Mouse (Mus musculus) forebrain, embryonic 11.5 days (tissue): ENCODE measurements around the gene Kcnk10. TPM values are rescaled to one million over a fixed set of nuclear protein-coding genes. Genes with fewer than 3 reads are reported as not detected.

Experiments used
- ATAC-seq: fragments of 200-750 bp; cut with Nextera tagmentation; replicated peaks from 2 replicates; pipeline ENCODE4 v1.8.0; 2017; ENCODE audit warnings: moderate TSS enrichment; ENCODE audit not compliant: low FRiP score
- DNase-seq: peaks from one replicate; pipeline ENCODE4 v3.0.0-alpha.2; 2017; ENCODE audit warnings: low spot score
- H3K27ac ChIP-seq: fragments of 300-500 bp; sonication (generic); 2 replicates; pipeline ENCODE4 v1.5.1; 2014; ENCODE audit warnings: low read depth, low read length
- H3K27me3 ChIP-seq: fragments of 300-500 bp; sonication (generic); 2 replicates; pipeline ENCODE4 v1.6.1; 2014; ENCODE audit warnings: mild to moderate bottlenecking, low read length, mixed read lengths; ENCODE audit not compliant: control insufficient read depth, insufficient read depth
- H3K36me3 ChIP-seq: fragments of 300-500 bp; sonication (generic); 2 replicates; pipeline ENCODE4 v1.6.1; 2014; ENCODE audit warnings: mild to moderate bottlenecking, low read length, moderate library complexity, mixed read lengths; ENCODE audit not compliant: control insufficient read depth, insufficient read depth
- H3K4me1 ChIP-seq: fragments of 300-500 bp; sonication (generic); replicated peaks from 2 replicates; pipeline ENCODE4 v1.6.1; 2014; ENCODE audit warnings: low read length, mixed read lengths; ENCODE audit not compliant: control insufficient read depth, insufficient read depth
- H3K4me2 ChIP-seq: fragments of 300-500 bp; sonication (generic); 2 replicates; pipeline ENCODE4 v1.6.1; 2014; ENCODE audit warnings: low read depth, mild to moderate bottlenecking, low read length, moderate library complexity, mixed read lengths; ENCODE audit not compliant: severe bottlenecking
- H3K4me3 ChIP-seq: fragments of 300-500 bp; sonication (generic); 2 replicates; pipeline ENCODE4 v1.5.1; 2014; ENCODE audit warnings: low read depth, low read length
- H3K9ac ChIP-seq: fragments of 300-500 bp; sonication (generic); 2 replicates; pipeline ENCODE4 v1.6.1; 2014; ENCODE audit warnings: low read length
- H3K9me3 ChIP-seq: fragments of 300-500 bp; sonication (generic); 2 replicates; pipeline ENCODE4 v1.6.1; 2016; ENCODE audit warnings: low read length, mixed read lengths; ENCODE audit not compliant: control insufficient read depth
- WGBS: fragments of 180-500 bp; shearing (Covaris S2); extraction: QIAGEN DNeasy Blood & Tissue Kit; methylation state at CpG from one replicate; pipeline ENCODE4 v1.1.7; 2014; 5-methylcytosine and 5-hydroxymethylcytosine counted together
- polyA plus RNA-seq: library from polyadenylated mRNA; unstranded; fragments of >200 nt; fragmentation: Nextera tagmentation; extraction: Ambion mirVana; gene quantifications from 2 replicates; pipeline ENCODE4 v1.2.1, GENCODE M21; 2014

Gene Kcnk10
- polyA plus RNA-seq, 1 experiment from 2014 or later, result 39.2 TPM

GRCm38 (mm10) chr12:98396586-98396985 is 181.5 kb downstream of the Kcnk10 start:
- Histone ChIP-seq H3K9me3 (no peaks in the 10 kb centered on the region), H3K36me3 (no peaks in the 10 kb centered on the region), H3K4me1 (no peaks in the 10 kb centered on the region), H3K9ac (no peak overlapping the region), H3K27me3 (no peaks in the 10 kb centered on the region), H3K4me2 (no peak overlapping the region), H3K4me3 (no peak overlapping the region), H3K27ac (no peak overlapping the region)
- 93% methylated on average over 4 of the region's 4 CpGs for WGBS
- DNase-seq (no peak), ATAC-seq (no peak)

DNA sequence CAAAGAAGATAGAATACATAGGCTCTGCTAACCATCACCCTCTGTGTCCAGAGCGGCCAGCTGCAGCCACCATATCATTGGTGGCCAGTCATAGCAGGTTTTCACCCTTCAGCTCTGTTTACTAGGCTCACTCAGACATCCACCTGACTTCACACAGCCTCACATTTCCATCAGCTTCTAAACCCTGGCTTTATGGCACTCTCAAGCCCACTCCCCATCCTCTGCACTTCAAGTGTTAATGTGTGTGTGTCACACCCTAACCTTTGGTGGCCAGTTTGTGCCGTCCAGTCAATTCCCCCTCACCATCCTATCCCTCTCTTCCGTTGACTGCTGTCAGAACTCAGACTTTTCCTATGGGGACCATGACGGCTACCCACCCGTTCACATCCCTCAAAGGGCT is 184.0 kb downstream of the Kcnk10 start:
- Histone ChIP-seq H3K9ac (no peak overlapping the region), H3K9me3 (no peaks in the 10 kb centered on the region), H3K4me3 (no peak overlapping the region), H3K4me2 (no peak overlapping the region), H3K27me3 (no peaks in the 10 kb centered on the region), H3K27ac (no peak overlapping the region), H3K4me1 (no peaks in the 10 kb centered on the region), H3K36me3 (no peaks in the 10 kb centered on the region)
- WGBS, result 91% methylated on average over 5 of the region's 5 CpGs
- DNase-seq (no peak), ATAC-seq (no peak)

- H3K9ac ChIP-seq, result no peak overlapping the region
These were observed 186.8 kb downstream of the Kcnk10 start for GRCm38 (mm10) chr12:98391347-98391746.

DNA sequence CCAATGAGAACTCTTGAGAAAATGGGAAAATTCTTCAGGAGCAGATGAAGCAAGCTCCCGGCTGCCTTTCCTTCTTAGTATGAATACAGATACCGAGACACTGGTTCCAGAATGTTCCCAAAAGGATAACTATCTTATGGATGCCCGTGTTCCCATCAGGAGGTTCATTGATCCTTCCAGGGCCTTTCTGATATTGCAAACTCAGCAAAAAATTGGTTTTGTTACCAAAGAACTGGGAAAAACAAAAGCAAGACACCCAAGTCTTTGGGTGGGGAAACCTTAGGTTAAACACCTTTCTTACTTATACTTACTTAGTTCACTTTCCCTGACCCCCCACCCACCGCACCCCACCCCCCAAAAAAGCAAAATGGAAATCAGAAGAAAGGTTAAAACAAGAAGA is 188.5 kb downstream of the Kcnk10 start:
- Histone ChIP-seq H3K4me3 (no peak overlapping the region), H3K27ac (no peak overlapping the region), H3K36me3 (no peaks in the 10 kb centered on the region), H3K9ac (no peak overlapping the region), H3K4me1 (no peaks in the 10 kb centered on the region), H3K27me3 (no peaks in the 10 kb centered on the region), H3K9me3 (no peaks in the 10 kb centered on the region), H3K4me2 (no peak overlapping the region)
- 90% methylated on average over 4 of the region's 4 CpGs for WGBS
- DNase-seq (no peak), ATAC-seq (no peak)

More at GRCm38 (mm10) chr12:98391347-98391746, 186.8 kb downstream of the Kcnk10 start:
- no peaks in the 10 kb centered on the region for H3K27me3 ChIP-seq
- DNase-seq, result no peak
- H3K27ac ChIP-seq, result no peak overlapping the region
- H3K4me2 ChIP-seq, result no peak overlapping the region
- H3K36me3 ChIP-seq, result no peaks in the 10 kb centered on the region
- no peak for ATAC-seq
- 87% methylated on average over 5 of the region's 5 CpGs for WGBS
- no peaks in the 10 kb centered on the region for H3K4me1 ChIP-seq
- no peaks in the 10 kb centered on the region for H3K9me3 ChIP-seq
- H3K4me3 ChIP-seq, result no peak overlapping the region

Other genes with a start within 250 kb of the Kcnk10 start
- 26.0 and 26.6 TPM in 2 replicates for gene Spata7, start 49.8 kb upstream of the Kcnk10 start, polyA plus RNA-seq
- 12.0 and 12.8 TPM in 2 replicates for gene Ptpn21, start 159.1 kb upstream of the Kcnk10 start, polyA plus RNA-seq
- 176 and 179 TPM in 2 replicates for gene Zc3h14, start 168.7 kb upstream of the Kcnk10 start, polyA plus RNA-seq